Mouse (Mus musculus) ovary, postnatal 36 days (tissue): Measurements from ENCODE around the gene Kctd17.

Experiments used
- DNase-seq: peaks from one replicate; pipeline ENCODE4 v3.0.0; 2022; ENCODE audit warnings: low spot score, mixed read lengths

Gene Kctd17

GRCm38 (mm10) chr15:78414157-78414556, 14.2 kb upstream of the Kctd17 start:
- DNase-seq, result no peak

- peak; percentile 52 for DNase-seq
Measured at GRCm38 (mm10) chr15:78416937-78417336, 11.4 kb upstream of the Kctd17 start.

DNA sequence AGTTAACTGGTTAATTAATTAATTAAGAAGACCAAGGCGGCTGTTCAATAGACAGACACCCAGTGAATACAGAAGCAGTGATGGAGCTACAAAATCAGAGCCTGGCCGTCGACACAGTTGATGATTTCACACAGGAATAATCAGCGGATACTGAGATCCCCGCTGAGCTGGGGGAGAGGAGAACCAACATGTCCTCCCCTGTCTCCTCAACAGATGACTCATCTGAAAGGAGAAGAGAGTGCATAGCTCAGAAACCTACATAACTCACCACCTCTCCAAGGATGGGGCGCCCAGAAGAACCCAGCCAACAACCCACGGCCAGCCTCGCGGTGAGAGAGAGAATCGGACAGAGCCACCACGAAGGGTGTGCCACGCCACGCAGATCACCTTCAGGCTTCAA, 8.0 kb upstream of the Kctd17 start:
- DNase-seq, result no peak

GRCm38 (mm10) chr15:78422046-78422956, 6.1 kb upstream of the Kctd17 start:
- peak; percentile 85 for DNase-seq

- DNase-seq, result no peak
Measured at GRCm38 (mm10) chr15:78424507-78424906, 3.9 kb upstream of the Kctd17 start.

GRCm38 (mm10) chr15:78425230-78425629, 3.1 kb upstream of the Kctd17 start:
- DNase-seq, result no peak

GRCm38 (mm10) chr15:78429139-78429459, 735 bp downstream of the Kctd17 start:
- DNase-seq, result no peak

- no peak for DNase-seq
Measured at GRCm38 (mm10) chr15:78429871-78430622, 1.7 kb downstream of the Kctd17 start.

- no peak for DNase-seq
Measured at GRCm38 (mm10) chr15:78430874-78431273, 2.5 kb downstream of the Kctd17 start.

GRCm38 (mm10) chr15:78431541-78432121, 3.3 kb downstream of the Kctd17 start:
- no peak for DNase-seq

GRCm38 (mm10) chr15:78434896-78435520, 6.6 kb downstream of the Kctd17 start:
- DNase-seq, result no peak

DNA sequence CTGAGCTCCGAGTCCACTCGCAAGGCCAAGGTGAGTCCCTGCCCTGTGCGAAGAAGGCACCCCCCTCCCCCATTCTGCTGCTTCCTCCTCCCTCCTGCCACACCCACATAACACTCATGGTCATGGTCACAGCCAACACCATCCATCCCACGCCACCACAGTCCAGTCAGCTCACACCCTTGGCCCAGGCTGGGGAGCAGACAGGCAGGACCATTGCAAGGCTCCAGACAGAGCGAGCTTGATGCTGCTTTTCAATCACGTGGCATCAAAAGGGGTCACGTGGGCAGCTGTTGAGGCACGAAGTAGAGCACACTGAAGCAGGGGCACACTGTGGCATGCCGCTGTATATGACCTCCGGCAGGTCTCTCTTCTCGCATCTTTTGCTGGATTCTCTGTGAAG, 7.3 kb downstream of the Kctd17 start:
- peak; percentile 39 for DNase-seq

- DNase-seq, result peak; percentile 92
Measured at GRCm38 (mm10) chr15:78436380-78437192, 8.2 kb downstream of the Kctd17 start.

DNA sequence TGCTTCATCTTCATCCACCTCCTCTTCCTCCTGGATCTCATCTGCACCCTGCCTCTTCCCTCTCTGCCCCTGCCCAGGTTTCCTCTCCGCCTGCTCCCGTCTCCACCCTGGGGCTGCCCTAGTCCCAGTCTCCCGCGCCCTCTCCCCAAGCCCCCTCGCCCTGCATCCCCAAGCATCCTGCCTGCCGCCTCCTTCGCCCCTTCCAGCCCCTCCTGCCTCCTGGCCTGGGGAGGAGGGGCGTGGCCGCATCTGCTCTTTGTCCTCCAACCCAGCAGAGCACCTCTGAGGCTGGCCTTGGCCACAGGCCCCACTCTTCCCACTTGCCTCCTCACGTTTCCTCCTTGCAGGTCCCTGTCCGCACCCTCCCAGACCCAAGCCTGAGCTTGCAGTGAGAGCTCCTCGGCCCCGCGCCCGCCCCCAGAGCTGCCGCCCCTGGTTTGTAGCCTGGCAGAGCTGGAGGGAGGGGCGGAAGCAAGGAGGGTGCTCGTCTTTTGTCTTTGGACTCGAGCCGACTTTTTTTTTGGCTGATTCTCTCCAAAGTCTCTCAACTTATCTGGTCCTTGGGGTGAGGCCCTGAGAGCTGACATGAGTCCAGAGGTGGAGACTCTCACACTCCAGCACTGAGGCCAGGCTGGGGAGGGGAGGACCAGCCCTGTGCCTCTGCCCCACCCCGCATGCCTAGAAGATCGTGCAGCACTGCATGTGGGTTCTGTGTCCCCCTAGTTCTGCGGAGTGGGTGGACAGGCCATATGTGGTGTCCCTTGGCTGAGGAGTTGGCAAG, 9.1 kb downstream of the Kctd17 start:
- DNase-seq, result peak; percentile 79

DNA sequence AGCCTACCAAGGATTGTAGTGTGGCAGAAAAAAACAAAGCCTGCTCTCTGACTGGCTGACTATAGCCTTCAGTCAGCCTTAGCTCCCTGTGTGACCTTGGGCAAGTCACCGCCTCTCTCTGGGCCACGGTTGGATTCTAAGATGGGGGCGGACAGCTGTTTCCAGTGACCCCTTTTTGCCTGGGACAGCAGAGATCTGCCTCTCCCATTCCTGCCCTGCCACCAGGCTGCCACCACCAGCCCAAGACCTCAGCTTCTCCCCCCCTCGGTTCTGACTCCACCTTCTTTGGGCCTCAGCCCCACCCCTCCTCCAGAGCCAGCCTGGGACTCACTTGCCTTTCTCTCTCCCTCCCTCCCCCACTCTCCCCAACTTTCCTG, 9.6 kb downstream of the Kctd17 start:
- no peak for DNase-seq

GRCm38 (mm10) chr15:78438505-78438904, 10.1 kb downstream of the Kctd17 start:
- no peak for DNase-seq

GRCm38 (mm10) chr15:78438973-78439372, 10.6 kb downstream of the Kctd17 start:
- DNase-seq, result no peak

DNA sequence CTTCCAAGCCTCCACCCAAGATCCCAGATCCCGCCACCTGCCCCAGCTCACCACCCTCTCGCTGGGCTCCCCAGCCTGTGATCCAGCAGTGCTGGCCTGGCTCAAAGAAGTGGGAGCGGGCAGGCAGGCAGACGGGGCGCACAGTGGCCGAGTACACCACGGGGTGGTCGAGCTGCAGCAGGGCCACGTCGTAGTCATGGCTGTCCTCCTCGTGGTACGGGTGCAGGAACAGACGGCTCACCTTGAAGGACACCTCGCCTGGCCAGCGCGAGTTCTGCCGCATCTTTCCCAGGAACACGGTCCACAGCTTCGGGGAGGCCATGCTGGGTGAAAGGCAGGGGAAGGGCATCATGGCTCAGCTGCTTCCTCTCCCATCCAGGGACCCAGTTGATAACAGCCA, 13.9 kb downstream of the Kctd17 start:
- no peak for DNase-seq

DNA sequence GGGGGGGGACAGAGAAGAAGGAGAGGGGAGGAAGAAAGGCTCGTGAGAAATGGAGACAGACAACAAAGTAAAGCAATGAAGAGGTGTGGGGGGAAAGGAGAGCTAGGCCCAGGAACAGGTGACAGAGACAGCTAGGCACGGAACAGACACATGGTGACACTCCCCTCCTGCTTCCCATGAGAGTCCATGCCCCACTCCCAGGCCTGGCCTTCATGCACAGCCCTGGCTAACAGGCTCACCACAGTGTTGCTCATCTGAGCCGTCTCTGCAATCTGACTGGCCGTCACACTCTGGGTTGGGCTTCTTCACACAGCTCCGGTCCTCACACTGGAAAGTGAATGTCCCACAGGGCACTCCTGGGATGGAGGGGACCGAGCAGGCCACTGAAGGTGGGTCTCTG, 15.5 kb downstream of the Kctd17 start:
- no peak for DNase-seq

- DNase-seq, result no peak
Measured at GRCm38 (mm10) chr15:78447121-78447520, 18.8 kb downstream of the Kctd17 start.
